Mouse (Mus musculus) left cerebral cortex, adult 2 months (tissue): ENCODE data around the gene Cnot6. TPM values are rescaled to one million over a fixed set of nuclear protein-coding genes. Genes with fewer than 3 reads are reported as not detected.
A peak's percentile ranks its signal among the peaks of the same experiment; 100 is the strongest.

Experiments
- DNase-seq, 2 experiments: peaks; one replicate each; pipeline ENCODE4 v3.0.0; 2021 to 2022; ENCODE audit warnings: low spot score in 2 of 2, mixed read lengths in 1 of 2; ENCODE audit errors: extremely low spot score in 1 of 2
- H3K27ac ChIP-seq: fragments of 200-600 bp; 2 replicates; pipeline ENCODE4 v1.8.1; 2022
- H3K4me3 ChIP-seq: fragments of 200-600 bp; 2 replicates; pipeline ENCODE4 v1.8.1; 2022
- CTCF ChIP-seq: fragments of 200-600 bp; IDR thresholded peaks from 2 replicates; pipeline ENCODE4 v1.8.1; 2022; ENCODE audit warnings: antibody characterized with exemption, mild to moderate bottlenecking, moderate library complexity
- intact Hi-C: fragments of 180-260 bp; cut with DNase I; formaldehyde crosslinking; loops from one replicate; pipeline ENCODE4 v1.15.1; 2025
- total RNA-seq, 2 experiments: library from RNA; stranded (reverse); gene quantifications; 2 replicates each; pipeline ENCODE4 v1.2.3; 2021

Cnot6 gene
- total RNA-seq, 2 experiments from 2014 or later: 48.7 to 50.8 TPM

GRCm38 (mm10) chr11:49664262-49665140, 48.0 kb downstream of the Cnot6 start:
- Histone ChIP-seq H3K4me3 (no peak overlapping the region), H3K27ac (no peak overlapping the region)
- TF ChIP-seq CTCF: no peak
- intact Hi-C loops: no loop called here
- DNase-seq: no peak

GRCm38 (mm10) chr11:49663310-49663709, 49.2 kb downstream of the Cnot6 start, which contains the start of gene Scgb3a1:
Gene Scgb3a1, plus strand, starts transcription at chr11:49663610.
- TF ChIP-seq CTCF: no peak
- no peak for DNase-seq
- Histone ChIP-seq H3K4me3 (no peak within 1 kb of the TSS), H3K27ac (no peak within 1 kb of the TSS)
- intact Hi-C loops: no loop called here

GRCm38 (mm10) chr11:49662292-49662780, 50.2 kb downstream of the Cnot6 start:
- intact Hi-C loops: no loop called here
- TF ChIP-seq CTCF: no peak
- H3K27ac ChIP-seq: no peak overlapping the region
- no peak overlapping the region for H3K4me3 ChIP-seq
- no peak for DNase-seq

DNA sequence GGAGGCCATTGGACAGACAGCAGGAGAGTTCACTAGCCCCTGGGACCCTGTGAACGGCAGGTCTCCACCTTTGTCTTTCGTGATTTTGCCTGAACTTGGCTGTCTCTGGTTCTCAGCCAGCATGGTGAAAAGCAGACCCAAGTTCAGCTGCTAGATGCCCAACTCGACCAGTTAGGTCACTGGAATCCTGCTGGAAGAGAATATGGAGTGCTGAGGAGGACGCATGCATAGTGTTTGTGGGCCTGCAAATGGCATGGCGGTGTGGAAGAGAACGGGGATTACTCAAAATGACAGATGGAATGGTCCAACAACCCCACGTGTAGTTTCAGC, 53.1 kb downstream of the Cnot6 start:
- Histone ChIP-seq H3K27ac (peak overlapping the region; percentile 3; the same call in 1 of the 2 replicates), H3K4me3 (no peak overlapping the region)
- DNase-seq: no peak
- intact Hi-C loops: loop anchor here (10.0 kb wide), 2 partner anchors 185 to 295 kb away; partner anchors contain the start of gene Mapk9
- TF ChIP-seq CTCF: no peak

DNA sequence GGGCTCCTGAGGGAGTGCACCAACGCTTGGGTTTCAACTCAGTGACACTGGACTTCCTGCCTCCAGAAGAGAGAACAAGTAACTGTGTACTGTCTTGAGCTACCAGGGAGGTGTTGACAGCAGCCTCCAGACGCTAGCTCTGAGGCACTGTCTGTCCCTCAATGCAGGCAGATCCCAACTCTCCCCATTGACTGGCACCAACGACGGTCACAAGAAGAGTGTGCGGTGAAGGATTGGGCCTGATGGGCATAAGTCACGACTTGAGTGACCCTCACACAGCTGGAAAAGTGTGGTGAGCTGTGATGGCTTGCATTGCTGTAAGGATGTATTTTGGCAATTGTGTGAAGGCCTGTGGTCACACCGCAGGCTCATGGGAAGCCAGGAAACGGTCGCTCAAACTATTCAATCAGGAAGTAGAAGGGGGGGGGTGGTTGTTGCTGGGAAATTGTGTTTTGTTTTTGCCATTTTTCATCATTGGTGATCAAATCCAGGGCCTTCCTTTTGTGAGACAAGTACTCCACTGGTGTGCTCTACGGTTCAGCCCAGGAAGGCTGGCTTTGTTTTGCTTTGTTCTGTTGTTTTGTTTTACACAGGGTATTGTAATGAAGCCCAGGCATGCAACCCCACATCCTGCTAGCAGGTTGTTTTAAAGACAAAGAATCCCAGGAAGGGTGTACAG, 53.6 kb downstream of the Cnot6 start:
- Histone ChIP-seq H3K27ac (peak overlapping the region; percentile 51; the same call in 1 of the 2 replicates), H3K4me3 (no peak overlapping the region)
- no peak for DNase-seq
- TF ChIP-seq CTCF: no peak
- intact Hi-C loops: loop anchor here (10.0 kb wide), 2 partner anchors 186 to 296 kb away; partner anchors contain the start of gene Mapk9

DNA sequence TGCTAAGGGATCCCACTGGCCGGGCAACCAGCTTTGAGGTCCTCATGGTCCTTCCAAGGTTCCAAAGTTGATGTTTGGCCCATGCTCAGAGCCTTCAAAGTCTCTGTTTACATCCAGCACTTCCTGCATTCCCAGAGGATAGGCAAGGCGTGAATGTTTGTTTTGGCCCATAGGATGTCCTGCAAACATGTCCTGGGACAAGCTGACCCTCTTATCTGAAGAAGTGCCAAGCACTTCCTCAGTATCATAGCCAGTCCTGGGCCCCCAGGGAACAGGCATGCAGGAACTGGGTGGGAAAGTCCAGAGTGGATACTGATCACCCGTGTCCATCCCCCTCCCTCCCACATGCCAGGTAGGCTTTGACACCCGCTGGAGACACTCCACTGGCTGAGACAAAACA, 54.5 kb downstream of the Cnot6 start:
- Histone ChIP-seq H3K4me3 (no peak overlapping the region), H3K27ac (no peak overlapping the region)
- no peak for TF ChIP-seq CTCF
- intact Hi-C loops: loop anchor here (10.0 kb wide), 2 partner anchors 187 to 297 kb away; partner anchors contain the start of gene Mapk9
- DNase-seq: no peak

DNA sequence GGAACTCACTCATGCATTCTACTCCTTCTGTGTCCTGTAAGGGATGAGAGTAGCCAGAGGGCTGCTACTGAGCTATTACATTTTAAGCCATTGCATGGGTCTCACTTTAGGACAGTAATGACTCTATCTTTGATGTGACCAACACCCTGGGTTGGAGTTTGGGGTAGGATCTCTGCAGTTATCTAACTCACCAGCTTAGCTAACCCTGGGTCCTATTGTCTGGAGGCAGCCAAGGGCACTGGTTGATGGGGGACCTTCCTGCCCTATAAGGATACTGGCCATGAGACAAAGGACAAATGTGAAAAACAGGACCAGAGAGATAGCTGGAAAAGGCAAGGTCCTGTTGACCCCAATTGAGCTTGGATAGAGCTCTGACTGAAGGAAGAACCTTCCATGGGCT, 57.0 kb downstream of the Cnot6 start:
- intact Hi-C loops: loop anchor here (10.0 kb wide), 2 partner anchors 189 to 299 kb away; partner anchors contain the start of gene Mapk9
- no peak for TF ChIP-seq CTCF
- Histone ChIP-seq H3K27ac (no peak overlapping the region), H3K4me3 (no peak overlapping the region)
- no peak for DNase-seq

DNA sequence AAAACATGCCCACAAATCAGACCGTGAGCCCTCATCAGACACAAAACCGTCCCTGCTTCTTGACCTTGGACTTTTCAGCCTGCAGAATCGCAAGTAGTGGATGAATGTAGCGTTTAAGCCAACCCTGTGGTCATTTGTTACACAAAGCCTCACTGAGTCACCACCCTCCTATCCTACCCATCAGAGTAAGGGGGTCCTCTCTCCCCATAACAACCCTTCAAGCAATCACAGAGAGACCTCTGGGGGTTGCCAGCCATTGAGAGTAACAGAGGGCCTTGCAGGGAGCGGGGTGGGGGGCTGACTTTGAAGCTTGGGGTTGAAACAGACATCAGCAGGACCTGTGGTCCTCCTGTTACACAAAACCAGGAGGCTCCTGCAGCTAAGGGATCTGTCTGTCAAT, 57.9 kb downstream of the Cnot6 start:
- no peak for DNase-seq
- intact Hi-C loops: loop anchor here (1.0 to 10.0 kb wide), 4 partner anchors 58 to 300 kb away; partner anchors contain the start of genes Cnot6 and Mapk9
- TF ChIP-seq CTCF: no peak
- no peak overlapping the region for H3K27ac ChIP-seq
- H3K4me3 ChIP-seq: no peak overlapping the region

DNA sequence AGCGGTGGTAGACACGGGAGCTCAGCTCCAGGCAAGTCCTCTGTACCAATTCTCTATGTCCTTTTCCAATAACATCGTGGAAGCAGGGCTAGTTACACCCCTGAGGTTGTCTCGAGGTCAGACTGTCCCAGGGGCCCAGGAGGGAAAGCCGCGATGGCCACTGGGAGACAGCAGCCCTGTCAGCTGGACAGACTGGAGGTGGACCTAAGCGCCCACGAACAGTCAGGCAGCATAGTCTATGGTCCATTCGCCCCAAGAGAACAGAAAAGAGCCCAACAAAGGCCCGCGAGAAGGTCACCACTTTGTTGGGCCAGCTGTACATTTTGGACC, 59.5 kb downstream of the Cnot6 start:
- no peak overlapping the region for H3K4me3 ChIP-seq
- DNase-seq: no peak
- no peak overlapping the region for H3K27ac ChIP-seq
- intact Hi-C loops: loop anchor here (5.0 to 10.0 kb wide), 3 partner anchors 59 to 302 kb away; partner anchors contain the start of genes Cnot6 and Mapk9
- no peak for TF ChIP-seq CTCF

- TF ChIP-seq CTCF: peak; percentile 70
- Histone ChIP-seq H3K4me3 (no peak overlapping the region), H3K27ac (peak overlapping the region; percentile 57)
- DNase-seq: peak; percentile 81 to 85
- intact Hi-C loops: loop anchor here (5.0 to 10.0 kb wide), 3 partner anchors 60 to 302 kb away; partner anchors contain the start of genes Cnot6 and Mapk9
Measured at GRCm38 (mm10) chr11:49652401-49653078, 60.0 kb downstream of the Cnot6 start.

DNA sequence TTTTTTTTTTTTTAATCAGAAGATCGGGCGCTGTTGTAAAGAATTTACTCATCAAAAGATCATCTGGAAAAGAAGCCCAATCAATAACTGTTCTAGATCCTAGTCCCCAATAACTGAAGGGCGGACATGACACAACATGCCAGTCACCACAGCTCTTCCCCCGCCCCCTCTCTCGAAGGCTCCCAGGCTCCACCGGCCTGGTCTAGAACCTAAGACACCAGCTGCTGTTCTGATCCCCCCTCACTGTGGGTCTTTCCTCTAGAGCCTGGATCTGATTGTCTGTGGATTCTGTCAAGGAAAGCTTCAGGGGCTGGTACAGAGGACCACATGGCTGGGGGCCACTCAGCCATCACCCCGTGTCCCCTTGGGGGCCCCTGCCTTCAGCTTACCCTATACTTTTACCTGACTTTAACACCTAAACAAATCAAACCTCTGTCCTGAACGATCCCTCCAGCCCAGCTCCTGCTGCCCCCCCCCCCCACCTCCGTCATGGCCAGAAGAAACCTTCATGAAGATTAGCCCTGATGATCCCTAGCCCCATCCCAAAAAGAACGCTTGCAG, 60.7 kb downstream of the Cnot6 start:
- no peak for TF ChIP-seq CTCF
- intact Hi-C loops: loop anchor here (2.0 to 10.0 kb wide), 4 partner anchors 60 to 303 kb away; partner anchors contain the start of genes Cnot6 and Mapk9
- no peak for DNase-seq

More for the DNA sequence above, 60.7 kb downstream of the Cnot6 start:
- no peak overlapping the region for H3K27ac ChIP-seq
- no peak overlapping the region for H3K4me3 ChIP-seq
